Mouse (Mus musculus): ENCODE results near the gene Frmd4b.

DNA sequence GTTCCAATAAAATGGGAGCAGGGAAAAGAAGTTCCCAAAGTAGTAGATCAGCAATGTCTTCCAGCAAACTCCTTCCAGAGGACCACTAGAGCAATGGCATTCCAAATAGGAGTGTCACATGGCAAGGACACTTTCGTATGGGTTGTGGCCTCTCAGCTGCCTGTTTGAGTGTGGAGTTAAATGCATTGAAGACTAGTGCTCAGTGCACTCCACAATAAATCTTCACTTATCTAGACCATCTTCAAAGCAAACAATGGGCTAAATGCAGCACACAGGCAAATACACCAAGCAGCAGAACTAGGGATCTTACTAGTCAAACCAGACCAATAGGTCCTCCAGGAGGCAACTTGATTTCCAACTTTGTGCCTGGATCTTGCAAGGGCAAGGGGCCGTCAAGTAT lies 49.1 kb upstream of the Frmd4b start:
- TF ChIP-seq CTCF (IDR thresholded peaks at IDR 0.05; ENCODE audit: low read depth, low read length) (no peak), TAL1 (conservative IDR thresholded peaks at IDR 0.05; ENCODE audit: low read depth, low read length) (no peak), GATA1 (IDR thresholded peaks at IDR 0.05; ENCODE audit: borderline replicate concordance, low read length) (no peak), POLR2AphosphoS5 (IDR thresholded peaks at IDR 0.05; ENCODE audit: insufficient replicate concordance, low read depth, low read length) (no peak), GATA2 (IDR thresholded peaks at IDR 0.05; ENCODE audit: borderline replicate concordance, low read depth, low read length) (no peak)
